Mouse (Mus musculus) liver, embryonic 14.5 days (tissue): Measurements from ENCODE around the gene Hivep2.

Experiments used
- CTCF ChIP-seq: IDR thresholded peaks from 2 replicates; pipeline ENCODE4 v1.5.1; 2016; ENCODE audit warnings: antibody characterized with exemption, low read depth, control low read depth
- EP300 ChIP-seq: IDR thresholded peaks from 2 replicates; pipeline ENCODE4 v1.6.1; 2016; ENCODE audit warnings: antibody characterized with exemption, low read depth

GRCm38 (mm10) chr10:14056584-14057451, 90.9 kb downstream of the Hivep2 start:
- no peak for TF ChIP-seq EP300
- TF ChIP-seq CTCF, result no peak
